Mouse (Mus musculus): Measurements from ENCODE around the gene Olfr575. TPM values are rescaled to one million over a fixed set of nuclear protein-coding genes. Genes with fewer than 3 reads are reported as not detected.

The Olfr575 gene
- polyA plus RNA-seq (2015; fragmentation: Nextera tagmentation; extraction: Ambion mirVana): not detected in 2 replicates

GRCm38 (mm10) chr7:102958593-102958992 lies at the start of gene Olfr575:
Gene Olfr575, minus strand, starts transcription at chr7:102958775.

GRCm38 (mm10) chr7:102989224-102989623 lies 30.6 kb upstream of the Olfr575 start, which contains the start of gene Olfr578:
Gene Olfr578, minus strand, starts transcription at chr7:102989324.

GRCm38 (mm10) chr7:102975843-102976242 lies 17.3 kb upstream of the Olfr575 start, which contains the start of gene Olfr577:
Gene Olfr577, minus strand, starts transcription at chr7:102975943.

GRCm38 (mm10) chr7:102962360-102962759 lies 3.8 kb upstream of the Olfr575 start, which contains the start of gene Olfr576:
Gene Olfr576, plus strand, starts transcription at chr7:102962660.

GRCm38 (mm10) chr7:102948167-102948566 lies 10.4 kb downstream of the Olfr575 start, which contains the start of gene Olfr574:
Gene Olfr574, plus strand, starts transcription at chr7:102948467.

GRCm38 (mm10) chr7:102942475-102942874 lies 16.1 kb downstream of the Olfr575 start, which contains the start of gene Olfr573-ps1:
Gene Olfr573-ps1, minus strand, starts transcription at chr7:102942575.

GRCm38 (mm10) chr7:102924109-102924508 lies 34.5 kb downstream of the Olfr575 start, which contains the start of gene Olfr572:
Gene Olfr572, plus strand, starts transcription at chr7:102924409.

GRCm38 (mm10) chr7:102917032-102917875 lies 41.3 kb downstream of the Olfr575 start, which contains the start of gene Olfr571:
Gene Olfr571, minus strand, starts transcription at chr7:102917536.

Other genes starting within 250 kb of the Olfr575 start
- not detected in 2 replicates for gene Olfr33, start 239.7 kb downstream of the Olfr575 start, polyA plus RNA-seq (2015; fragmentation: Nextera tagmentation; extraction: Ambion mirVana)
- not detected in 2 replicates for gene Olfr559, start 231.3 kb downstream of the Olfr575 start, polyA plus RNA-seq (2015; fragmentation: Nextera tagmentation; extraction: Ambion mirVana)
- not detected in 2 replicates for gene Olfr560, start 199.4 kb downstream of the Olfr575 start, polyA plus RNA-seq (2015; fragmentation: Nextera tagmentation; extraction: Ambion mirVana)
- 0.12 and 0.17 TPM in 2 replicates for gene Olfr78, start 199.3 kb downstream of the Olfr575 start, polyA plus RNA-seq (2015; fragmentation: Nextera tagmentation; extraction: Ambion mirVana)
- not detected in 2 replicates for gene Olfr561, start 187.6 kb downstream of the Olfr575 start, polyA plus RNA-seq (2015; fragmentation: Nextera tagmentation; extraction: Ambion mirVana)
- not detected in 2 replicates for gene Olfr564, start 155.3 kb downstream of the Olfr575 start, polyA plus RNA-seq (2015; fragmentation: Nextera tagmentation; extraction: Ambion mirVana)
- gene Olfr566, start 100.0 kb downstream of the Olfr575 start, polyA plus RNA-seq (2015; fragmentation: Nextera tagmentation; extraction: Ambion mirVana): not detected in 2 replicates
- gene Olfr568, start 81.7 kb downstream of the Olfr575 start, polyA plus RNA-seq (2015; fragmentation: Nextera tagmentation; extraction: Ambion mirVana): not detected in 2 replicates
- not detected in 2 replicates for gene Olfr569, start 67.9 kb downstream of the Olfr575 start, polyA plus RNA-seq (2015; fragmentation: Nextera tagmentation; extraction: Ambion mirVana)
- gene Olfr570, start 64.2 kb downstream of the Olfr575 start, polyA plus RNA-seq (2015; fragmentation: Nextera tagmentation; extraction: Ambion mirVana): not detected in 2 replicates
- gene Olfr571, start 41.2 kb downstream of the Olfr575 start, polyA plus RNA-seq (2015; fragmentation: Nextera tagmentation; extraction: Ambion mirVana): not detected in 2 replicates
- gene Olfr572, start 34.4 kb downstream of the Olfr575 start, polyA plus RNA-seq (2015; fragmentation: Nextera tagmentation; extraction: Ambion mirVana): not detected in 2 replicates
- gene Olfr573-ps1, start 16.2 kb downstream of the Olfr575 start, polyA plus RNA-seq (2015; fragmentation: Nextera tagmentation; extraction: Ambion mirVana): not detected in 2 replicates
- gene Olfr574, start 10.3 kb downstream of the Olfr575 start, polyA plus RNA-seq (2015; fragmentation: Nextera tagmentation; extraction: Ambion mirVana): not detected in 2 replicates
- not detected in 2 replicates for gene Olfr576, start 3.9 kb upstream of the Olfr575 start, polyA plus RNA-seq (2015; fragmentation: Nextera tagmentation; extraction: Ambion mirVana)
- not detected in 2 replicates for gene Olfr577, start 17.2 kb upstream of the Olfr575 start, polyA plus RNA-seq (2015; fragmentation: Nextera tagmentation; extraction: Ambion mirVana)
- not detected in 2 replicates for gene Olfr578, start 30.5 kb upstream of the Olfr575 start, polyA plus RNA-seq (2015; fragmentation: Nextera tagmentation; extraction: Ambion mirVana)
- not detected in 2 replicates for gene Olfr582, start 79.2 kb upstream of the Olfr575 start, polyA plus RNA-seq (2015; fragmentation: Nextera tagmentation; extraction: Ambion mirVana)
- not detected in 2 replicates for gene Olfr583, start 92.5 kb upstream of the Olfr575 start, polyA plus RNA-seq (2015; fragmentation: Nextera tagmentation; extraction: Ambion mirVana)
- gene Olfr584, start 123.1 kb upstream of the Olfr575 start, polyA plus RNA-seq (2015; fragmentation: Nextera tagmentation; extraction: Ambion mirVana): not detected in 2 replicates
- not detected in 2 replicates for gene Olfr585, start 138.9 kb upstream of the Olfr575 start, polyA plus RNA-seq (2015; fragmentation: Nextera tagmentation; extraction: Ambion mirVana)
- not detected in 2 replicates for gene Olfr586, start 166.9 kb upstream of the Olfr575 start, polyA plus RNA-seq (2015; fragmentation: Nextera tagmentation; extraction: Ambion mirVana)
- not detected in 2 replicates for gene Olfr588-ps1, start 182.1 kb upstream of the Olfr575 start, polyA plus RNA-seq (2015; fragmentation: Nextera tagmentation; extraction: Ambion mirVana)
- gene Olfr589, start 197.6 kb upstream of the Olfr575 start, polyA plus RNA-seq (2015; fragmentation: Nextera tagmentation; extraction: Ambion mirVana): not detected in 2 replicates
- not detected in 2 replicates for gene Olfr591, start 219.6 kb upstream of the Olfr575 start, polyA plus RNA-seq (2015; fragmentation: Nextera tagmentation; extraction: Ambion mirVana)
- not detected in 2 replicates for gene Olfr592, start 226.0 kb upstream of the Olfr575 start, polyA plus RNA-seq (2015; fragmentation: Nextera tagmentation; extraction: Ambion mirVana)